Mouse (Mus musculus): ENCODE measurements around the gene Sfmbt1.

- TF ChIP-seq CTCF (IDR thresholded peaks at IDR 0.05; ENCODE audit: extremely low read depth, insufficient read depth, low read length) (no peak), POLR2A (IDR thresholded peaks at IDR 0.05; ENCODE audit: extremely low read depth, insufficient read depth, low read length) (no peak)
Observed at GRCm38 (mm10) chr14:30666061-30666460, 48.6 kb upstream of the Sfmbt1 start.

Measured in cortical plate, adult 2 months (tissue).